Mouse (Mus musculus) limb, embryonic 15.5 days (tissue): ENCODE measurements around the gene Fgf15. TPM values are rescaled to one million over a fixed set of nuclear protein-coding genes. Genes with fewer than 3 reads are reported as not detected.

ENCODE experiments used
- ATAC-seq: fragments of 200-750 bp; cut with Nextera tagmentation; 2 replicates; pipeline ENCODE4 v1.8.0; 2017; ENCODE audit warnings: low read depth, moderate TSS enrichment; ENCODE audit not compliant: insufficient number of reproducible peaks, low FRiP score, low TSS enrichment
- H3K27ac ChIP-seq: fragments of 300-500 bp; sonication (generic); 2 replicates; pipeline ENCODE4 v1.5.1; 2015; ENCODE audit warnings: moderate library complexity, mild to moderate bottlenecking, inconsistent platforms
- H3K27me3 ChIP-seq: fragments of 300-500 bp; sonication (generic); 2 replicates; pipeline ENCODE4 v1.6.1; 2015; ENCODE audit warnings: inconsistent platforms
- H3K36me3 ChIP-seq: fragments of 300-500 bp; sonication (generic); 2 replicates; pipeline ENCODE4 v1.6.1; 2015; ENCODE audit warnings: inconsistent platforms
- H3K4me1 ChIP-seq: fragments of 300-500 bp; sonication (generic); 2 replicates; pipeline ENCODE4 v1.6.1; 2015; ENCODE audit warnings: inconsistent platforms
- H3K4me2 ChIP-seq: fragments of 300-500 bp; sonication (generic); 2 replicates; pipeline ENCODE4 v1.6.1; 2015; ENCODE audit warnings: mild to moderate bottlenecking, inconsistent platforms
- H3K4me3 ChIP-seq: fragments of 300-500 bp; sonication (generic); 2 replicates; pipeline ENCODE4 v1.5.1; 2015; ENCODE audit warnings: mild to moderate bottlenecking, inconsistent platforms
- H3K9ac ChIP-seq: fragments of 300-500 bp; sonication (generic); 2 replicates; pipeline ENCODE4 v1.6.1; 2015; ENCODE audit warnings: inconsistent platforms
- H3K9me3 ChIP-seq: fragments of 300-500 bp; sonication (generic); 2 replicates; pipeline ENCODE4 v1.6.1; 2016; ENCODE audit warnings: inconsistent platforms
- whole genome bisulfite sequencing: fragments of 180-500 bp; shearing (Covaris S2); methylation state at CpG from one replicate; pipeline ENCODE4 v1.1.7; 2015; 5-methylcytosine and 5-hydroxymethylcytosine counted together
- polyA plus RNA-seq: library from polyadenylated mRNA; unstranded; fragments of >200 nt; fragmentation: Nextera tagmentation; extraction: Ambion mirVana; gene quantifications from 2 replicates; pipeline ENCODE4 v1.2.1, GENCODE M21; 2015

The Fgf15 gene
- polyA plus RNA-seq, 1 experiment from 2014 or later, result not detected

GRCm38 (mm10) chr7:144933796-144934195 is 37.5 kb downstream of the Fgf15 start:
- WGBS, result 87% methylated on average over 8 of the region's 8 CpGs
- H3K27ac ChIP-seq, result no peak overlapping the region

GRCm38 (mm10) chr7:144934901-144935300 is 38.6 kb downstream of the Fgf15 start:
- whole genome bisulfite sequencing, result 67% methylated on average over 5 of the region's 5 CpGs
- Histone ChIP-seq H3K36me3 (peaks cover 63% of the 10 kb centered on the region), H3K4me1 (peaks cover 39% of the 10 kb centered on the region), H3K27ac (no peak overlapping the region), H3K4me2 (no peak overlapping the region), H3K4me3 (no peak overlapping the region), H3K9me3 (no peaks in the 10 kb centered on the region), H3K9ac (no peak overlapping the region), H3K27me3 (no peaks in the 10 kb centered on the region)
- ATAC-seq, result no peak

More at GRCm38 (mm10) chr7:144933796-144934195, 37.5 kb downstream of the Fgf15 start:
- Histone ChIP-seq H3K9me3 (no peaks in the 10 kb centered on the region), H3K4me2 (no peak overlapping the region), H3K4me1 (peaks cover 33% of the 10 kb centered on the region), H3K4me3 (no peak overlapping the region), H3K9ac (no peak overlapping the region), H3K27me3 (no peaks in the 10 kb centered on the region), H3K36me3 (peaks cover 71% of the 10 kb centered on the region)
- ATAC-seq, result no peak

GRCm38 (mm10) chr7:144935563-144935962 is 39.2 kb downstream of the Fgf15 start:
- H3K9ac ChIP-seq, result no peak overlapping the region
- ATAC-seq, result no peak

GRCm38 (mm10) chr7:144936311-144936880 is 40.1 kb downstream of the Fgf15 start:
- peaks cover 51% of the 10 kb centered on the region for H3K4me1 ChIP-seq
- no peak overlapping the region for H3K9ac ChIP-seq
- H3K27me3 ChIP-seq, result no peaks in the 10 kb centered on the region
- H3K4me3 ChIP-seq, result no peak overlapping the region
- ATAC-seq, result no peak
- 0 out of 2 replicates have a peak overlapping the region, but pooled peaks have one; percentile 97 for H3K4me2 ChIP-seq
- H3K9me3 ChIP-seq, result no peaks in the 10 kb centered on the region
- peaks cover 55% of the 10 kb centered on the region for H3K36me3 ChIP-seq
- no peak overlapping the region for H3K27ac ChIP-seq
- WGBS, result 82% methylated on average over 4 of the region's 4 CpGs

More at GRCm38 (mm10) chr7:144935563-144935962, 39.2 kb downstream of the Fgf15 start:
- WGBS, result 58% methylated on average over 5 of the region's 5 CpGs
- H3K36me3 ChIP-seq, result peaks cover 58% of the 10 kb centered on the region
- H3K4me2 ChIP-seq, result no peak overlapping the region
- no peak overlapping the region for H3K4me3 ChIP-seq
- peaks cover 46% of the 10 kb centered on the region for H3K4me1 ChIP-seq
- H3K9me3 ChIP-seq, result no peaks in the 10 kb centered on the region
- no peaks in the 10 kb centered on the region for H3K27me3 ChIP-seq
- H3K27ac ChIP-seq, result no peak overlapping the region

- H3K4me3 ChIP-seq, result peak overlapping the region; percentile 57
- peaks cover 46% of the 10 kb centered on the region for H3K36me3 ChIP-seq
- peak overlapping the region; percentile 97 for H3K4me2 ChIP-seq
- no peaks in the 10 kb centered on the region for H3K9me3 ChIP-seq
- H3K4me1 ChIP-seq, result peaks cover 59% of the 10 kb centered on the region
- ATAC-seq, result peak; percentile 47
- H3K27ac ChIP-seq, result peak overlapping the region; percentile 92
- 2% methylated on average over 20 of the region's 20 CpGs for WGBS
- H3K9ac ChIP-seq, result peak overlapping the region; percentile 71
- 0 out of 2 replicates have a peak, but pooled peaks cover under 1% of the 10 kb centered on the region for H3K27me3 ChIP-seq
Measured at GRCm38 (mm10) chr7:144937490-144937889, 41.2 kb downstream of the Fgf15 start.

GRCm38 (mm10) chr7:144937899-144938517 is 41.7 kb downstream of the Fgf15 start:
- peak overlapping the region; percentile 71 for H3K9ac ChIP-seq
- H3K27me3 ChIP-seq, result 0 out of 2 replicates have a peak, but pooled peaks cover 6% of the 10 kb centered on the region
- no peak for ATAC-seq
- H3K27ac ChIP-seq, result peak overlapping the region; percentile 92
- under 1% methylated on average over 39 of the region's 39 CpGs for WGBS
- H3K4me3 ChIP-seq, result peak overlapping the region; percentile 57
- no peaks in the 10 kb centered on the region for H3K9me3 ChIP-seq
- peak overlapping the region; percentile 97 for H3K4me2 ChIP-seq
- H3K4me1 ChIP-seq, result peaks cover 63% of the 10 kb centered on the region
- peaks cover 42% of the 10 kb centered on the region for H3K36me3 ChIP-seq

- Histone ChIP-seq H3K9me3 (no peaks in the 10 kb centered on the region), H3K27me3 (0 out of 2 replicates have a peak, but pooled peaks cover 6% of the 10 kb centered on the region), H3K4me3 (peak overlapping the region; percentile 57), H3K9ac (peak overlapping the region; percentile 71), H3K4me1 (peaks cover 70% of the 10 kb centered on the region), H3K36me3 (peaks cover 34% of the 10 kb centered on the region), H3K4me2 (peak overlapping the region; percentile 97), H3K27ac (peak overlapping the region; percentile 92)
- under 1% methylated on average over 32 of the region's 32 CpGs for WGBS
- ATAC-seq, result no peak
Measured at GRCm38 (mm10) chr7:144938661-144939343, 42.5 kb downstream of the Fgf15 start.

GRCm38 (mm10) chr7:144939344-144940002 is 43.1 kb downstream of the Fgf15 start, which contains the start of gene Ccnd1:
Gene Ccnd1, minus strand, starts transcription at chr7:144939925.
- ATAC-seq, result peak; percentile 53
- peak within 1 kb of the TSS; percentile 57 for H3K4me3 ChIP-seq
- H3K4me2 ChIP-seq, result peak within 1 kb of the TSS; percentile 97
- under 1% methylated on average over 39 of the region's 45 CpGs for WGBS
- peaks cover 27% of the 10 kb centered on the region for H3K36me3 ChIP-seq
- peaks cover 70% of the 10 kb centered on the region for H3K4me1 ChIP-seq
- peak within 1 kb of the TSS; percentile 92 for H3K27ac ChIP-seq
- 0 out of 2 replicates have a peak, but pooled peaks cover 6% of the 10 kb centered on the region for H3K27me3 ChIP-seq
- H3K9me3 ChIP-seq, result no peaks in the 10 kb centered on the region
- peak within 1 kb of the TSS; percentile 71 for H3K9ac ChIP-seq

GRCm38 (mm10) chr7:144940003-144940571 is 43.8 kb downstream of the Fgf15 start:
- Histone ChIP-seq H3K4me1 (peaks cover 69% of the 10 kb centered on the region), H3K36me3 (peaks cover 21% of the 10 kb centered on the region), H3K27ac (peak overlapping the region; percentile 92), H3K4me2 (peak overlapping the region; percentile 97), H3K27me3 (0 out of 2 replicates have a peak, but pooled peaks cover 6% of the 10 kb centered on the region), H3K9ac (peak overlapping the region; percentile 33; the same call in 1 of the 2 replicates), H3K9me3 (no peaks in the 10 kb centered on the region), H3K4me3 (peak overlapping the region; percentile 57)
- under 1% methylated on average over 22 of the region's 22 CpGs for WGBS
- ATAC-seq, result peak; percentile 31; the same call in 1 of the 2 replicates

GRCm38 (mm10) chr7:144940585-144940984 is 44.3 kb downstream of the Fgf15 start:
- 0 out of 2 replicates have a peak, but pooled peaks cover 6% of the 10 kb centered on the region for H3K27me3 ChIP-seq
- H3K4me2 ChIP-seq, result peak overlapping the region; percentile 97
- H3K36me3 ChIP-seq, result peaks cover 16% of the 10 kb centered on the region
- H3K27ac ChIP-seq, result peak overlapping the region; percentile 92
- H3K9me3 ChIP-seq, result no peaks in the 10 kb centered on the region
- H3K9ac ChIP-seq, result no peak overlapping the region
- H3K4me1 ChIP-seq, result peaks cover 66% of the 10 kb centered on the region
- WGBS, result 3% methylated on average over 11 of the region's 11 CpGs
- peak overlapping the region; percentile 57 for H3K4me3 ChIP-seq
- ATAC-seq, result no peak

- Histone ChIP-seq H3K36me3 (peaks cover 9% of the 10 kb centered on the region; the same call in 1 of the 2 replicates), H3K9me3 (no peaks in the 10 kb centered on the region), H3K27me3 (0 out of 2 replicates have a peak, but pooled peaks cover 6% of the 10 kb centered on the region), H3K27ac (peak overlapping the region; percentile 92), H3K4me1 (peaks cover 61% of the 10 kb centered on the region), H3K9ac (peak overlapping the region; percentile 35), H3K4me3 (peak overlapping the region; percentile 57), H3K4me2 (peak overlapping the region; percentile 97)
- peak; percentile 60 for ATAC-seq
- under 1% methylated on average over 39 of the region's 39 CpGs for WGBS
Measured at GRCm38 (mm10) chr7:144941242-144941831, 45.0 kb downstream of the Fgf15 start.
